Mouse (Mus musculus) hindbrain, embryonic 13.5 days (tissue): ENCODE results near the gene Pidd1. TPM values are rescaled to one million over a fixed set of nuclear protein-coding genes. Genes with fewer than 3 reads are reported as not detected.

ENCODE experiments used
- ATAC-seq: fragments of 200-750 bp; cut with Nextera tagmentation; 2 replicates; pipeline ENCODE4 v1.8.0; 2017; ENCODE audit warnings: moderate TSS enrichment; ENCODE audit not compliant: low FRiP score
- H3K27ac ChIP-seq: fragments of 300-500 bp; sonication (generic); 2 replicates; pipeline ENCODE4 v1.5.1; 2015; ENCODE audit warnings: inconsistent platforms, mild to moderate bottlenecking, moderate library complexity
- H3K27me3 ChIP-seq: fragments of 300-500 bp; sonication (generic); 2 replicates; pipeline ENCODE4 v1.6.1; 2015; ENCODE audit warnings: mild to moderate bottlenecking, inconsistent platforms
- H3K36me3 ChIP-seq: fragments of 300-500 bp; sonication (generic); 2 replicates; pipeline ENCODE4 v1.6.1; 2015; ENCODE audit warnings: mild to moderate bottlenecking, inconsistent platforms
- H3K4me1 ChIP-seq: fragments of 300-500 bp; sonication (generic); replicated peaks from 2 replicates; pipeline ENCODE4 v1.6.1; 2015; ENCODE audit warnings: inconsistent platforms
- H3K4me2 ChIP-seq: fragments of 300-500 bp; sonication (generic); 2 replicates; pipeline ENCODE4 v1.6.1; 2015; ENCODE audit warnings: inconsistent platforms, mild to moderate bottlenecking, moderate library complexity
- H3K4me3 ChIP-seq: fragments of 300-500 bp; sonication (generic); 2 replicates; pipeline ENCODE4 v1.5.1; 2015; ENCODE audit warnings: mild to moderate bottlenecking, inconsistent platforms
- H3K9ac ChIP-seq: fragments of 300-500 bp; sonication (generic); 2 replicates; pipeline ENCODE4 v1.6.1; 2015; ENCODE audit warnings: mild to moderate bottlenecking, inconsistent platforms
- H3K9me3 ChIP-seq: fragments of 300-500 bp; sonication (generic); 2 replicates; pipeline ENCODE4 v1.6.1; 2016; ENCODE audit warnings: inconsistent platforms
- WGBS: fragments of 180-500 bp; shearing (Covaris S2); methylation state at CpG from one replicate; pipeline ENCODE4 v1.1.7; 2015; 5-methylcytosine and 5-hydroxymethylcytosine counted together
- polyA plus RNA-seq: library from polyadenylated mRNA; unstranded; fragments of >200 nt; fragmentation: Nextera tagmentation; extraction: Ambion mirVana; gene quantifications from 2 replicates; pipeline ENCODE4 v1.2.1, GENCODE M21; 2015

Pidd1 gene
- polyA plus RNA-seq, 1 experiment from 2014 or later: 4.9 TPM

- Histone ChIP-seq H3K4me2 (peak overlapping the region; percentile 39), H3K36me3 (peaks cover 8% of the 10 kb centered on the region), H3K27me3 (peaks cover 82% of the 10 kb centered on the region), H3K9ac (peak overlapping the region; percentile 56; the same call in 1 of the 2 replicates), H3K4me3 (peak overlapping the region; percentile 24), H3K9me3 (no peaks in the 10 kb centered on the region), H3K4me1 (peaks cover 47% of the 10 kb centered on the region), H3K27ac (peak overlapping the region; percentile 12; the same call in 1 of the 2 replicates)
- ATAC-seq: no peak
- 16% methylated on average over 12 of the region's 12 CpGs for WGBS
Measured at GRCm38 (mm10) chr7:141463824-141464602, 20.2 kb upstream of the Pidd1 start.

- Histone ChIP-seq H3K4me2 (peak overlapping the region; percentile 60), H3K36me3 (peaks cover 23% of the 10 kb centered on the region), H3K9me3 (no peaks in the 10 kb centered on the region), H3K9ac (no peak overlapping the region), H3K27me3 (peaks cover 90% of the 10 kb centered on the region), H3K4me3 (peak overlapping the region; percentile 40; the same call in 1 of the 2 replicates), H3K4me1 (peaks cover 30% of the 10 kb centered on the region), H3K27ac (no peak overlapping the region)
- 22% methylated on average over 5 of the region's 5 CpGs for WGBS
- ATAC-seq: no peak
Measured at GRCm38 (mm10) chr7:141462333-141462821, 18.6 kb upstream of the Pidd1 start.

GRCm38 (mm10) chr7:141461521-141462332 is 17.9 kb upstream of the Pidd1 start:
- H3K27ac ChIP-seq: no peak overlapping the region
- peaks cover 24% of the 10 kb centered on the region for H3K4me1 ChIP-seq
- H3K9ac ChIP-seq: peak overlapping the region; percentile 69
- H3K4me3 ChIP-seq: peak overlapping the region; percentile 40
- H3K27me3 ChIP-seq: peaks cover 84% of the 10 kb centered on the region
- 5% methylated on average over 52 of the region's 59 CpGs for WGBS
- ATAC-seq: no peak
- H3K36me3 ChIP-seq: peaks cover 24% of the 10 kb centered on the region
- H3K4me2 ChIP-seq: peak overlapping the region; percentile 60
- H3K9me3 ChIP-seq: no peaks in the 10 kb centered on the region

GRCm38 (mm10) chr7:141460391-141461113 is 16.7 kb upstream of the Pidd1 start, which contains the start of gene Cracr2b:
Gene Cracr2b, plus strand, starts transcription at chr7:141461094.
- H3K4me2 ChIP-seq: peak within 1 kb of the TSS; percentile 60
- H3K27ac ChIP-seq: no peak within 1 kb of the TSS
- 78% methylated on average over 15 of the region's 15 CpGs for WGBS

GRCm38 (mm10) chr7:141460001-141460390 is 16.2 kb upstream of the Pidd1 start:
- H3K4me2 ChIP-seq: no peak overlapping the region
- ATAC-seq: no peak
- WGBS: 73% methylated on average over 5 of the region's 5 CpGs
- no peak overlapping the region for H3K27ac ChIP-seq
- no peak overlapping the region for H3K9ac ChIP-seq
- H3K4me1 ChIP-seq: peaks cover 33% of the 10 kb centered on the region
- peaks cover 70% of the 10 kb centered on the region for H3K27me3 ChIP-seq
- H3K4me3 ChIP-seq: no peak overlapping the region
- peaks cover 24% of the 10 kb centered on the region for H3K36me3 ChIP-seq
- H3K9me3 ChIP-seq: no peaks in the 10 kb centered on the region

More at GRCm38 (mm10) chr7:141460391-141461113, 16.7 kb upstream of the Pidd1 start, which contains the start of gene Cracr2b:
- Histone ChIP-seq H3K9ac (peak within 1 kb of the TSS; percentile 69), H3K9me3 (no peaks in the 10 kb centered on the region), H3K4me1 (peaks cover 30% of the 10 kb centered on the region), H3K36me3 (peaks cover 24% of the 10 kb centered on the region), H3K4me3 (peak within 1 kb of the TSS; percentile 40), H3K27me3 (peaks cover 75% of the 10 kb centered on the region)
- ATAC-seq: no peak

- H3K9me3 ChIP-seq: no peaks in the 10 kb centered on the region
- H3K27me3 ChIP-seq: peaks cover 63% of the 10 kb centered on the region
- H3K4me2 ChIP-seq: no peak overlapping the region
- 91% methylated on average over 17 of the region's 17 CpGs for WGBS
- ATAC-seq: no peak
- H3K4me3 ChIP-seq: no peak overlapping the region
- H3K4me1 ChIP-seq: peaks cover 35% of the 10 kb centered on the region
- H3K27ac ChIP-seq: no peak overlapping the region
- no peak overlapping the region for H3K9ac ChIP-seq
- peaks cover 24% of the 10 kb centered on the region for H3K36me3 ChIP-seq
Measured at GRCm38 (mm10) chr7:141459301-141459711, 15.5 kb upstream of the Pidd1 start.

- no peak for ATAC-seq
- peaks cover 56% of the 10 kb centered on the region for H3K27me3 ChIP-seq
- WGBS: 91% methylated on average over 11 of the region's 11 CpGs
Measured at GRCm38 (mm10) chr7:141458661-141459060, 14.8 kb upstream of the Pidd1 start.

GRCm38 (mm10) chr7:141457986-141458660 is 14.3 kb upstream of the Pidd1 start:
- Histone ChIP-seq H3K4me3 (no peak overlapping the region), H3K4me2 (no peak overlapping the region), H3K9me3 (no peaks in the 10 kb centered on the region), H3K27ac (no peak overlapping the region), H3K27me3 (peaks cover 51% of the 10 kb centered on the region), H3K36me3 (peaks cover 24% of the 10 kb centered on the region), H3K9ac (no peak overlapping the region), H3K4me1 (peaks cover 35% of the 10 kb centered on the region)
- 76% methylated on average over 15 of the region's 15 CpGs for WGBS
- no peak for ATAC-seq

More at GRCm38 (mm10) chr7:141458661-141459060, 14.8 kb upstream of the Pidd1 start:
- Histone ChIP-seq H3K27ac (no peak overlapping the region), H3K4me3 (no peak overlapping the region), H3K4me1 (peaks cover 35% of the 10 kb centered on the region), H3K9me3 (no peaks in the 10 kb centered on the region), H3K4me2 (no peak overlapping the region), H3K9ac (no peak overlapping the region), H3K36me3 (peaks cover 24% of the 10 kb centered on the region)

GRCm38 (mm10) chr7:141457236-141457635 is 13.4 kb upstream of the Pidd1 start:
- 96% methylated on average over 14 of the region's 14 CpGs for WGBS
- Histone ChIP-seq H3K27ac (no peak overlapping the region), H3K4me1 (peaks cover 34% of the 10 kb centered on the region)

GRCm38 (mm10) chr7:141456739-141457138 is 12.9 kb upstream of the Pidd1 start:
- Histone ChIP-seq H3K4me2 (peak overlapping the region; percentile 93), H3K27me3 (peaks cover 37% of the 10 kb centered on the region), H3K36me3 (peaks cover 30% of the 10 kb centered on the region), H3K9me3 (no peaks in the 10 kb centered on the region), H3K27ac (no peak overlapping the region), H3K4me3 (peak overlapping the region; percentile 70; the same call in 1 of the 2 replicates), H3K9ac (no peak overlapping the region), H3K4me1 (peaks cover 29% of the 10 kb centered on the region)
- no peak for ATAC-seq
- 88% methylated on average over 6 of the region's 6 CpGs for WGBS

More at GRCm38 (mm10) chr7:141457236-141457635, 13.4 kb upstream of the Pidd1 start:
- Histone ChIP-seq H3K4me2 (no peak overlapping the region), H3K9me3 (no peaks in the 10 kb centered on the region), H3K27me3 (peaks cover 42% of the 10 kb centered on the region), H3K9ac (no peak overlapping the region), H3K4me3 (no peak overlapping the region), H3K36me3 (peaks cover 25% of the 10 kb centered on the region)
- ATAC-seq: no peak

- Histone ChIP-seq H3K9me3 (no peaks in the 10 kb centered on the region), H3K4me3 (peak overlapping the region; percentile 70), H3K9ac (peak overlapping the region; percentile 85), H3K4me1 (peaks cover 25% of the 10 kb centered on the region), H3K27me3 (peaks cover 27% of the 10 kb centered on the region), H3K36me3 (peaks cover 40% of the 10 kb centered on the region), H3K4me2 (peak overlapping the region; percentile 93), H3K27ac (peak overlapping the region; percentile 70)
- peak; percentile 44 for ATAC-seq
- 2% methylated on average over 23 of the region's 23 CpGs for WGBS
Measured at GRCm38 (mm10) chr7:141455610-141456314, 11.9 kb upstream of the Pidd1 start.
